Mouse (Mus musculus): ENCODE measurements around the gene Bad. TPM values are rescaled to one million over a fixed set of nuclear protein-coding genes. Genes with fewer than 3 reads are reported as not detected.

Bad gene
- polyA plus RNA-seq, 1 experiment: 152 TPM

Other genes with a start within 250 kb of the Bad start
- 40.3 and 55.5 TPM in 2 replicates for gene Rps6ka4, start 101.2 kb upstream of the Bad start, polyA plus RNA-seq (2012; rRNA removed; ENCODE audit: low replicate concordance)
- 28.0 and 29.4 TPM in 2 replicates for gene Ccdc88b, start 83.7 kb upstream of the Bad start, polyA plus RNA-seq (2012; rRNA removed; ENCODE audit: low replicate concordance)
- 47.0 and 71.7 TPM in 2 replicates for gene Trmt112, start 32.2 kb upstream of the Bad start, polyA plus RNA-seq (2012; rRNA removed; ENCODE audit: low replicate concordance)
- 173 and 198 TPM in 2 replicates for gene Prdx5, start 31.8 kb upstream of the Bad start, polyA plus RNA-seq (2012; rRNA removed; ENCODE audit: low replicate concordance)
- gene Esrra, start 20.0 kb upstream of the Bad start, polyA plus RNA-seq (2012; rRNA removed; ENCODE audit: low replicate concordance): 295 and 547 TPM in 2 replicates
- gene Catsperz, start 16.5 kb upstream of the Bad start, polyA plus RNA-seq (2012; rRNA removed; ENCODE audit: low replicate concordance): not detected in 2 replicates
- gene Kcnk4, start 7.3 kb upstream of the Bad start, polyA plus RNA-seq (2012; rRNA removed; ENCODE audit: low replicate concordance): not detected in 2 replicates
- 116 and 165 TPM in 2 replicates for gene Gpr137, start 619 bp downstream of the Bad start, polyA plus RNA-seq (2012; rRNA removed; ENCODE audit: low replicate concordance)
- 114 and 131 TPM in 2 replicates for gene Ppp1r14b, start 33.1 kb downstream of the Bad start, polyA plus RNA-seq (2012; rRNA removed; ENCODE audit: low replicate concordance)
- 470 and 523 TPM in 2 replicates for gene Plcb3, start 34.6 kb downstream of the Bad start, polyA plus RNA-seq (2012; rRNA removed; ENCODE audit: low replicate concordance)
- gene Fkbp2, start 38.6 kb downstream of the Bad start, polyA plus RNA-seq (2012; rRNA removed; ENCODE audit: low replicate concordance): 26.0 and 27.9 TPM in 2 replicates
- gene Vegfb, start 45.8 kb downstream of the Bad start, polyA plus RNA-seq (2012; rRNA removed; ENCODE audit: low replicate concordance): 28.2 and 41.3 TPM in 2 replicates
- gene Dnajc4, start 50.7 kb downstream of the Bad start, polyA plus RNA-seq (2012; rRNA removed; ENCODE audit: low replicate concordance): 35.7 and 47.7 TPM in 2 replicates
- gene Nudt22, start 54.3 kb downstream of the Bad start, polyA plus RNA-seq (2012; rRNA removed; ENCODE audit: low replicate concordance): 44.2 and 67.5 TPM in 2 replicates
- 8.4 and 10.9 TPM in 2 replicates for gene Trpt1, start 54.3 kb downstream of the Bad start, polyA plus RNA-seq (2012; rRNA removed; ENCODE audit: low replicate concordance)
- gene Fermt3, start 77.6 kb downstream of the Bad start, polyA plus RNA-seq (2012; rRNA removed; ENCODE audit: low replicate concordance): 8.8 and 17.2 TPM in 2 replicates
- gene Stip1, start 98.1 kb downstream of the Bad start, polyA plus RNA-seq (2012; rRNA removed; ENCODE audit: low replicate concordance): 15.1 and 19.1 TPM in 2 replicates
- 39.6 and 55.8 TPM in 2 replicates for gene Macrod1, start 114.9 kb downstream of the Bad start, polyA plus RNA-seq (2012; rRNA removed; ENCODE audit: low replicate concordance)
- gene Flrt1, start 163.9 kb downstream of the Bad start, polyA plus RNA-seq (2012; rRNA removed; ENCODE audit: low replicate concordance): 0.05 and 0.15 TPM in 2 replicates

Data from duodenum, adult 2 months (tissue).